ENCODE assay signal across 26 mouse cellular contexts in genomic region chr3:21356150-21356549, GRCm38 (mm10).
DNase-seq lines count a peak whose midpoint lies in the region; ATAC-seq and TF ChIP-seq lines count a peak whose summit lies in the region.
"Had no signal": no experiment of that assay in that cellular context is flagged by ENCODE, and none has a peak within 500 bp of the region (broad histone marks: within the 10 kb centered on the region; RNA-seq: fewer than 3 reads in every experiment).

No protein-coding gene starts in this region.

- WGBS in forebrain, embryonic 13.5 days = 58% methylated on average over 3 of the region's 3 CpGs
- WGBS in intestine, embryonic 16.5 days = 57% methylated on average over 3 of the region's 3 CpGs

- peak; percentile 13; the same call in 1 of the 2 replicates for ATAC-seq in forebrain, embryonic 13.5 days
- ATAC-seq in intestine, embryonic 16.5 days = peak; percentile 94
- no peak for ATAC-seq in erythroblast, adult 5-6 weeks (replicated peaks; ENCODE audit: low FRiP score, poor library complexity, severe bottlenecking)
- ATAC-seq: liver, embryonic 12.5 days had no signal

- H3K27me3 ChIP-seq in forebrain, embryonic 13.5 days = no peaks in the 10 kb centered on the region
- no peaks in the 10 kb centered on the region for H3K27me3 ChIP-seq in intestine, embryonic 16.5 days (replicated peaks; ENCODE audit: control insufficient read depth, insufficient read depth, low read length)
- H3K27me3 ChIP-seq: heart, embryonic 12.5 days; limb, embryonic 13.5 days; liver, embryonic 12.5 days had no signal

- H3K9ac ChIP-seq in forebrain, embryonic 13.5 days = no peak overlapping the region
- no peak overlapping the region for H3K9ac ChIP-seq in intestine, embryonic 16.5 days (ENCODE audit: low read depth, low read length)
- H3K9ac ChIP-seq: heart, embryonic 12.5 days; limb, embryonic 13.5 days; liver, embryonic 12.5 days had no signal

- H3K9me3 ChIP-seq in forebrain, embryonic 13.5 days (replicated peaks) = no peaks in the 10 kb centered on the region
- no peaks in the 10 kb centered on the region for H3K9me3 ChIP-seq in intestine, embryonic 16.5 days (ENCODE audit: control insufficient read depth, low read length)
- H3K9me3 ChIP-seq: heart, embryonic 12.5 days; limb, embryonic 13.5 days; liver, embryonic 12.5 days; midbrain, embryonic 10.5 days had no signal

- H3K4me1 ChIP-seq in forebrain, embryonic 13.5 days = peaks cover 22% of the 10 kb centered on the region
- no peaks in the 10 kb centered on the region for H3K4me1 ChIP-seq in intestine, embryonic 16.5 days (ENCODE audit: control insufficient read depth, insufficient read depth, low read length)
- H3K4me1 ChIP-seq: liver, embryonic 12.5 days; midbrain, embryonic 10.5 days had no signal

- no peak overlapping the region for H3K4me3 ChIP-seq in layer of hippocampus, adult 2 months
- no peak overlapping the region for H3K4me3 ChIP-seq in forebrain, embryonic 13.5 days
- no peak overlapping the region for H3K4me3 ChIP-seq in intestine, embryonic 16.5 days (ENCODE audit: low read length)
- H3K4me3 ChIP-seq: heart, embryonic 12.5 days; limb, embryonic 13.5 days; liver, embryonic 12.5 days; midbrain, embryonic 10.5 days; myocyte had no signal

- DNase-seq in layer of hippocampus, adult 2 months (ENCODE audit: low spot score in 2 of 2) = no peak
- no peak for DNase-seq in layer of hippocampus, postnatal 36 days
- peak; percentile 6 for DNase-seq in MN1 (ENCODE audit: low spot score)
- no peak for DNase-seq in ovary, postnatal 10 days (ENCODE audit: low spot score)
- no peak for DNase-seq in cerebellum, postnatal 25 days
- DNase-seq: adrenal gland, postnatal 14 days; cerebellum, adult 8-10 months; gastrocnemius, postnatal 10 days; heart, adult 11 months; heart, postnatal 10 days; kidney, adult 8-10 months; kidney, postnatal 10 days; lung, adult 18-20 months; lung, postnatal 10 days; right cerebral cortex, postnatal 14 days; spleen, adult 18-20 months; thymus, postnatal 14 days had no signal

- H3K36me3 ChIP-seq in forebrain, embryonic 13.5 days (ENCODE audit: poor library complexity, severe bottlenecking) = no peaks in the 10 kb centered on the region
- H3K36me3 ChIP-seq in intestine, embryonic 16.5 days (ENCODE audit: control insufficient read depth, insufficient read depth, low read length) = no peaks in the 10 kb centered on the region
- H3K36me3 ChIP-seq: heart, embryonic 12.5 days; limb, embryonic 13.5 days; liver, embryonic 12.5 days; midbrain, embryonic 10.5 days had no signal

- peak overlapping the region; percentile 56; the same call in 1 of the 2 replicates for H3K27ac ChIP-seq in layer of hippocampus, adult 2 months
- peak overlapping the region; percentile 63 for H3K27ac ChIP-seq in forebrain, embryonic 13.5 days
- H3K27ac ChIP-seq in intestine, embryonic 16.5 days (ENCODE audit: low read length) = no peak overlapping the region
- H3K27ac ChIP-seq: hindbrain, postnatal 0 days; limb, embryonic 13.5 days; liver, embryonic 12.5 days; midbrain, embryonic 10.5 days had no signal

- H3K4me2 ChIP-seq in forebrain, embryonic 13.5 days = no peak overlapping the region
- no peak overlapping the region for H3K4me2 ChIP-seq in intestine, embryonic 16.5 days (ENCODE audit: low read depth, low read length)
- H3K4me2 ChIP-seq: heart, embryonic 12.5 days; limb, embryonic 13.5 days; liver, embryonic 12.5 days had no signal

- TF ChIP-seq CTCF in layer of hippocampus, adult 2 months (conservative IDR thresholded peaks at IDR 0.05) = no peak
